Mouse (Mus musculus) liver, embryonic 14 days (tissue): ENCODE data around the gene Ankmy1. TPM values are rescaled to one million over a fixed set of nuclear protein-coding genes. Genes with fewer than 3 reads are reported as not detected.

Experiments used
- polyA plus RNA-seq: library from polyadenylated mRNA; depleted of rRNA; stranded (reverse); fragments of >200 nt; gene quantifications from 2 replicates; pipeline ENCODE4 v1.2.3, GENCODE M21; 2012; rRNA removed

The Ankmy1 gene
- polyA plus RNA-seq = 0.03 TPM in 2 replicates

GRCm38 (mm10) chr1:92902786-92903185 lies at the start of gene Ankmy1:
Ankmy1 (minus strand) TSS chr1:92902906.

GRCm38 (mm10) chr1:92950607-92951006 lies 47.9 kb upstream of the Ankmy1 start, which contains the start of gene Gpr35:
Gpr35 (plus strand) TSS chr1:92950865.

GRCm38 (mm10) chr1:92934182-92934827 lies 31.6 kb upstream of the Ankmy1 start, which contains the start of gene Capn10:
Capn10 (plus strand) TSS chr1:92934376.

DNA sequence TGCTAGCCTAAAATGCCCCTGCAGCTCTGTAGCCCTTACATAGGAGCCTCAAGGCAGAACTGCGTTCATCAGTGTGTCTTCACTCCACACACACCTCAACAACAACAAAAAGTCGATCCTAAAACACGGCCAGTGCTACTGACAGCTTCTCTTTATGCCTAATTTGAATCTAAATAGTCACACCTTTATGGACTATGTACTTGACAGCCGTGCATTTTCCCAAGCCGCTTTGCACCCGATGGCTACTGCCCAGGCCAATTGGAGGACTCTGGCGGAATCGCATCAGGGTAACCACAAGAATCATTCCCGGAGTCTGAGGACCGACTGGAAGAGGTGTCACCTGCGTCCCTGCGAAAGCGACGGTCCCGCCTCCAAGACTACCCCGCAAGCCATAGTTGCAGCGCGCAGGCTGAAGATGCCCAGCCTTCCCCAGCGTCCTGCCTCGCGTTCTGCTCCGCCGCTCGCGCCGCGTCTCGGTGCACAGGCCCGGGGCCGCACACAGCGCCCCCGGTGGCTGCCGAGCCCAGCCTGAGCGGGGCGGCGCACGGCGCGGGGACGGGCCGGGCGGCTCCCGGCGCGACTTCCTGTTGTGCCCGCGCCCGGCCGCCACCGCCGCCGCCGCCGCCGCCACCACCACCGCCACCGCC lies 7.7 kb upstream of the Ankmy1 start, which contains the start of gene Rnpepl1:
Rnpepl1 (plus strand) TSS at position 545 of the 647 bp plus-strand sequence.

GRCm38 (mm10) chr1:92906779-92907631 lies 4.3 kb upstream of the Ankmy1 start, which contains the start of gene Dusp28:
Dusp28 (plus strand) TSS chr1:92906981.

DNA sequence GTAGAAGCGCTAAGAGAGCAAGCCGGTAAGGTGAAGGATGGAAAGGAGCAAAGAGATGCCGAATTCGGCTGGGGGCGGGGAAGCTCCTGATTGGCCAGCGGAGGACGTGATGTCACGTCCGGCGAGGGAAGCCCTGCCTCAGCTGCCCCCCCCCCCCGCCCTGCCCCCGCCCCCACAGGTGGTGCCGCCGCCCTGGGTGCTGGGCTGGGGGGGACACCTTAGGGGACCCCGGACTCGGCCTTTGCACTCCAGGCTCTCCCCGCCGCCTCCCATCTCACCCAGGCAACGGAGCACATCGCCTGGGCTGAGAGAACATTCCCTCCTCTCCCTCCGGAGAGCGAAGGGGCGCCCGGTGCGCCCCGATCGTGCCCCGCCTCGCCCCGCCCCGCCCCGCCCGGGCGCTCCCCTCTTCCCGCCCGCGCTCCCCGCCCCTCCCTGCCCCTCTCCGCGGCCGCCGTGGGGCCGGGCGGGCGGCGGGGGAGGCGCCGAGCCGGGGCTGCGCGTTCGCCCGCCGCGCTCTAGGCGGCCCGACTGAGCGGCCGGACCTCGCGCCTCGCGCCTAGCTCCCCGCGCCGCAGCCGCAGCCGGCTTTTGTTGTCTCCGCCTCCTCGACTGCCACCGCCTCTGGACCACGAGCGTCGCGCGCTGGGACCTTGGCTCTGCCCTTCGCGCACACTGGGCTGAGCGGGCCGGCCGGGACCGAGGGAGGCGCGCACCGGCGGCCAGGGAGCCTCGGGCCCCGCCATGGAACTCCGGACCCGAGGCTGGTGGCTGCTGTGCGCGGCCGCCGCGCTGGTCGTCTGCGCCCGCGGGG lies 71.3 kb downstream of the Ankmy1 start, which contains the start of gene Gpc1:
Gpc1 (plus strand) TSS at position 458 of the 814 bp plus-strand sequence.

Other genes starting within 250 kb of the Ankmy1 start
- 1.5 and 1.6 TPM in 2 replicates for gene Gpc1, start 71.3 kb downstream of the Ankmy1 start, polyA plus RNA-seq
- gene Dusp28, start 4.1 kb upstream of the Ankmy1 start, polyA plus RNA-seq = 4.8 and 6.2 TPM in 2 replicates
- gene Rnpepl1, start 7.9 kb upstream of the Ankmy1 start, polyA plus RNA-seq = 8.5 and 10.1 TPM in 2 replicates
- gene Capn10, start 31.5 kb upstream of the Ankmy1 start, polyA plus RNA-seq = 7.9 TPM in 2 replicates
- 0.28 and 0.44 TPM in 2 replicates for gene Gpr35, start 48.0 kb upstream of the Ankmy1 start, polyA plus RNA-seq
- not detected in 2 replicates for gene Aqp12, start 103.4 kb upstream of the Ankmy1 start, polyA plus RNA-seq
- gene Kif1a, start 199.0 kb upstream of the Ankmy1 start, polyA plus RNA-seq = 0.05 and 0.10 TPM in 2 replicates
- 2.5 and 2.9 TPM in 2 replicates for gene Agxt, start 232.3 kb upstream of the Ankmy1 start, polyA plus RNA-seq